Mouse (Mus musculus) adipocyte (in vitro differentiated cells): ENCODE measurements around the gene Ergic1.

Experiments
- DNase-seq: peaks from one replicate; pipeline ENCODE4 v3.0.0-alpha.2; 2016; ENCODE audit warnings: low spot score

The Ergic1 gene

GRCm38 (mm10) chr17:26699819-26700616 is 138.7 kb downstream of the Ergic1 start:
- DNase-seq, result no peak

- no peak for DNase-seq
Observed at GRCm38 (mm10) chr17:26701565-26701964, 140.3 kb downstream of the Ergic1 start.

GRCm38 (mm10) chr17:26702621-26703020 is 141.3 kb downstream of the Ergic1 start:
- no peak for DNase-seq

- no peak for DNase-seq
Observed at GRCm38 (mm10) chr17:26703671-26704070, 142.4 kb downstream of the Ergic1 start.

GRCm38 (mm10) chr17:26705463-26706359 is 144.4 kb downstream of the Ergic1 start:
- no peak for DNase-seq
